Mouse (Mus musculus) forebrain, embryonic 14.5 days (tissue): ENCODE measurements around the gene Cybrd1. TPM values are rescaled to one million over a fixed set of nuclear protein-coding genes. Genes with fewer than 3 reads are reported as not detected.

Source experiments
- ATAC-seq: fragments of 200-750 bp; cut with Nextera tagmentation; 2 replicates; pipeline ENCODE4 v1.8.0; 2017; ENCODE audit warnings: mild to moderate bottlenecking, moderate library complexity
- DNase-seq: peaks from one replicate; pipeline ENCODE4 v3.0.0-alpha.2; 2015; ENCODE audit warnings: low spot score
- H3K27ac ChIP-seq: fragments of 300-500 bp; sonication (generic); 2 replicates; pipeline ENCODE4 v1.5.1; 2014; ENCODE audit warnings: low read depth, mild to moderate bottlenecking, control low read depth, low read length, moderate library complexity
- H3K27me3 ChIP-seq: fragments of 300-500 bp; sonication (generic); replicated peaks from 2 replicates; pipeline ENCODE4 v1.6.1; 2014; ENCODE audit warnings: low read length, control low read depth, mixed read lengths; ENCODE audit not compliant: control insufficient read depth, insufficient read depth
- H3K36me3 ChIP-seq: fragments of 300-500 bp; sonication (generic); 2 replicates; pipeline ENCODE4 v1.6.1; 2014; ENCODE audit warnings: low read length, control low read depth; ENCODE audit not compliant: control insufficient read depth, insufficient read depth
- H3K4me1 ChIP-seq: fragments of 300-500 bp; sonication (generic); 2 replicates; pipeline ENCODE4 v1.6.1; 2014; ENCODE audit warnings: antibody characterized with exemption, low read length, control low read depth; ENCODE audit not compliant: control insufficient read depth, insufficient read depth
- H3K4me2 ChIP-seq: fragments of 300-500 bp; sonication (generic); 2 replicates; pipeline ENCODE4 v1.6.1; 2014; ENCODE audit warnings: mild to moderate bottlenecking, control low read depth, low read length
- H3K4me3 ChIP-seq: fragments of 300-500 bp; sonication (generic); 2 replicates; pipeline ENCODE4 v1.5.1; 2014; ENCODE audit warnings: low read depth, low read length, control low read depth
- H3K9ac ChIP-seq: fragments of 300-500 bp; sonication (generic); 2 replicates; pipeline ENCODE4 v1.6.1; 2014; ENCODE audit warnings: mild to moderate bottlenecking, low read length, control low read depth, moderate library complexity
- H3K9me3 ChIP-seq: fragments of 300-500 bp; sonication (generic); replicated peaks from 2 replicates; pipeline ENCODE4 v1.6.1; 2016; ENCODE audit warnings: low read length, control low read depth, mixed read lengths; ENCODE audit not compliant: control insufficient read depth
- WGBS: fragments of 180-500 bp; shearing (Covaris S2); extraction: QIAGEN DNeasy Blood & Tissue Kit; methylation state at CpG from one replicate; pipeline ENCODE4 v1.1.7; 2014; 5-methylcytosine and 5-hydroxymethylcytosine counted together
- polyA plus RNA-seq: library from polyadenylated mRNA; unstranded; fragments of >200 nt; fragmentation: Nextera tagmentation; extraction: Ambion mirVana; gene quantifications from 2 replicates; pipeline ENCODE4 v1.2.1, GENCODE M21; 2014

The Cybrd1 gene
- polyA plus RNA-seq: 0.55 and 0.69 TPM in 2 replicates

DNA sequence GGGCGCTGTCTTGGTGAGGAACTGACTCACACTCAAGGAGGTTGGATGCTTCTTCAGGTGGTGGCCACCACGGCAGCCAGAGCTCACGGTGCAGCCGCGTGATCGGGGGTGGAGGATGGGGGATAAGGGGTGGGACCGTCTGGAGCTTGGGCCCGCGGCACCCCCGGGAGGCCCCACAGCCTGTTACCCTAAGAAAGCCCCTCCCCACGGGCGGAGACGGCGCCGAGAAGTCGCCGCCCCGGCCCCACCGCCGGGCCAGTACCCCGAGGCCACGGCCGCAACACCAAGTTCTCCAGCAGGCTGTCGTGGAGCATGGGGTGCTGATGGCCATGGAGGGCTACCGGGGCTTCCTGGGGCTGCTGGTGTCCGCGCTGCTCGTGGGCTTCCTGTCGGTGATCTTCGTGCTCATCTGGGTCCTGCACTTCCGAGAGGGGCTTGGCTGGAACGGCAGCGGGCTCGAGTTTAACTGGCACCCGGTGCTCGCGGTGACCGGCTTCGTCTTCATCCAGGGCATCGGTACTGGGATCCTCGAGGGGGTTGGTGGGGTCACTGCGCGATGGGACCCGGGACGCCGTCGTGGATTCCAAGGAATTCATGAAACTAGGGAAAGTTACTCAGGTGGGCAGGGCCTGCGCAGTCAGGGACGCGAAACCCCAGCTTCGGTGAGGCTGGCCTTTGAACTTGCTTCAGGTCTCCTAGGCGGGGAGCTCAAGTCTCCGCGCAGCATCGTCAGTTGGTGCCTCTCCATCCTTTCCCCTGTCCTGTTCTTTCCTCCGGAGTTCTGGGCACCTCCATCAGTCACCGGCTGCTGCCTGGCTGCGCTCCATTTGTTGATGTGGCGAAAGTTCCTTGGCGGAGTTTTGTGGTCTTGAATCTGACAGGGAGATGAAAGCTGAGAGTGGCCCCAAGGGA is at the start of gene Cybrd1:
Cybrd1 (plus strand) TSS at position 127 of the 912 bp plus-strand sequence.
- WGBS: 2% methylated on average over 56 of the region's 60 CpGs
- DNase-seq (peak; percentile 52), ATAC-seq (peak; percentile 29; the same call in 1 of the 2 replicates)
- no peaks in the 10 kb centered on the region for H3K9me3 ChIP-seq
- H3K4me2 ChIP-seq: peak within 1 kb of the TSS; percentile 82
- H3K27me3 ChIP-seq: peaks cover 7% of the 10 kb centered on the region; the same call in 1 of the 2 replicates
- peaks cover 12% of the 10 kb centered on the region for H3K4me1 ChIP-seq
- no peaks in the 10 kb centered on the region for H3K36me3 ChIP-seq
- H3K4me3 ChIP-seq: peak within 1 kb of the TSS; percentile 34
- H3K9ac ChIP-seq: peak within 1 kb of the TSS; percentile 52
- H3K27ac ChIP-seq: no peak within 1 kb of the TSS

DNA sequence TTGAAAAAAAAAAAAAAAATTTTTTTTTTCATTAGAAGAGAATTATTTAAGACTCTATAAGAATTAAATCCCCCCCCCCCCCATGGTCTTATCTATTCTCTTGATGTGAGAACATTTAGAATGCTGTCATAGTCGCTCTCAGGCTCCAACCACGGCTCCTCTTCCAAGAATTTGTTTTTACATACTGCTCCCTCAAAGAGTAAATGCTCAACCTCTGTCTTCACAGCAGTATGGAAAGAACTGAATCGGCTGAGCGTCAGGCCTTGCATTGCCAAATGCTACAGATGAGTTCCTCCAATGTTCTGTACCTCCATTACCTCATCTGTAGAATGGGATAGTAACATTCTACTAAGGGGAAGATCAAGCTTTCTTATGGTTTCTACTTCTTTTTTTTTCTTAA is 46.1 kb upstream of the Cybrd1 start:
- Histone ChIP-seq H3K4me2 (no peak overlapping the region), H3K9me3 (no peaks in the 10 kb centered on the region), H3K9ac (no peak overlapping the region), H3K36me3 (peaks cover 10% of the 10 kb centered on the region; the same call in 1 of the 2 replicates), H3K27ac (no peak overlapping the region), H3K4me3 (no peak overlapping the region), H3K27me3 (no peaks in the 10 kb centered on the region), H3K4me1 (no peaks in the 10 kb centered on the region)
- 97% methylated on average over 4 of the region's 4 CpGs for WGBS
- DNase-seq (no peak), ATAC-seq (no peak)

DNA sequence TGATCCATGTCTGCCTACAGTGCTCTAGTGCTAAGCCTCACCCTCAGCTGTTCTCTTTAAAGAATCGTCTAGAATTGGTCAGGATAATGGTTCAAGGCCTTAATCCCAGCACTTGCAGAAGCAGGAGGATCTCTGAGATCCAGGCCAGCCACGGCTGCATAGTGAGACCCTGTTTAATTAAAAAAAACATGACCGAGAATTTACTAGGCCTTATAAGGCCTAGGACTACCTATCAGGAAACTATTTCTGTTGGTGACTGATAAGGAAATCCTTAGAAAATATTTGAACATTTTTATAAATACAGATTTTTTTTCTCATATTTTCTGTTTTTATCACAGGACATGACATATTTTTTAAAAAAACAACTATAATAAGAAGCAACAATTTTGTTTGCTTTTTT is 44.4 kb upstream of the Cybrd1 start:
- Histone ChIP-seq H3K4me3 (no peak overlapping the region), H3K4me1 (no peaks in the 10 kb centered on the region), H3K36me3 (peaks cover 13% of the 10 kb centered on the region; the same call in 1 of the 2 replicates), H3K27me3 (no peaks in the 10 kb centered on the region), H3K9me3 (no peaks in the 10 kb centered on the region), H3K4me2 (no peak overlapping the region), H3K9ac (no peak overlapping the region), H3K27ac (no peak overlapping the region)
- no peak for ATAC-seq
- 84% methylated on average over 3 of the region's 3 CpGs for WGBS
- no peak for DNase-seq

DNA sequence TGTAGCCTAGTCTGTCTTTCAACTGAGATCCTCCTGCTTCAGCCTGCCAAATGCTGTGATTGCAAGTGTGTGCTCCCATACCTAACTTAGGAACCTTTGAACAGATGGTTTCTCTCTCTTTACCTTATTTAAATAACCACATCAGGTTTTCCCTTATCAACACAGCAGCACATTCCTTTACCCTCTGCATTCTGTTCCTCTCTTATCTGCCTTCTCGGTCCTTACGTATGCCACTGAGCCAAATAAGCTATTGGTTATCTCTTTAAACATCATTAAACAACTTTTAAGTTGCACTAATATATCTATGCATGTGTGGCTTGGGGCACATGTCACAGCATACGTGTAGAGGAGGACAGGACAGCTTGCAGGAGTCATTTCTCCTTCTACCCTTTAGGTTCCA is 43.9 kb upstream of the Cybrd1 start:
- Histone ChIP-seq H3K4me1 (no peaks in the 10 kb centered on the region), H3K27me3 (no peaks in the 10 kb centered on the region), H3K36me3 (peaks cover 14% of the 10 kb centered on the region; the same call in 1 of the 2 replicates), H3K4me2 (no peak overlapping the region), H3K27ac (no peak overlapping the region), H3K4me3 (no peak overlapping the region), H3K9me3 (no peaks in the 10 kb centered on the region), H3K9ac (no peak overlapping the region)
- no peak for ATAC-seq
- WGBS: 95% methylated on average over 3 of the region's 3 CpGs
- no peak for DNase-seq

DNA sequence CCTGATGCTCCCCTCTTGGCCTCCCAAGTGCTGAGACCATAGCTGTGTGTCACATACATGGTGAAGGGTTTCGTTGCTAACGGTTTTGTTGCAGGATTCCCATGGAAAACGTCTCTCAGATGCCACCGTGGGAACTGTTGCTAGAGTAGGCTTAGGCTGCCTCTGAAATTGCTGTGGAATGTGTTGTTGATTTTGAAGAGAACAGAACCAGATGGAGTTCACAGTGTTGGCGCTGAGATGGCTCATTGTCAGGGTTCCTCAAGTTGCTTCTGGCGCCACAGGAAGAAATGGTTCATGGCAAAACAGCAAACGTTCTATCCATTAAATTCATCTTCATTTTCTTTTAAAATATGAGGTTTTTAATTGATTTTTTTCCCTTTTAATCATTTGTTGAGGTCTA is 35.3 kb upstream of the Cybrd1 start:
- Histone ChIP-seq H3K27ac (no peak overlapping the region), H3K36me3 (peaks cover 28% of the 10 kb centered on the region), H3K4me3 (no peak overlapping the region), H3K4me1 (no peaks in the 10 kb centered on the region), H3K9ac (no peak overlapping the region), H3K9me3 (no peaks in the 10 kb centered on the region), H3K4me2 (no peak overlapping the region), H3K27me3 (no peaks in the 10 kb centered on the region)
- DNase-seq (no peak), ATAC-seq (no peak)
- WGBS: 92% methylated on average over 7 of the region's 7 CpGs

DNA sequence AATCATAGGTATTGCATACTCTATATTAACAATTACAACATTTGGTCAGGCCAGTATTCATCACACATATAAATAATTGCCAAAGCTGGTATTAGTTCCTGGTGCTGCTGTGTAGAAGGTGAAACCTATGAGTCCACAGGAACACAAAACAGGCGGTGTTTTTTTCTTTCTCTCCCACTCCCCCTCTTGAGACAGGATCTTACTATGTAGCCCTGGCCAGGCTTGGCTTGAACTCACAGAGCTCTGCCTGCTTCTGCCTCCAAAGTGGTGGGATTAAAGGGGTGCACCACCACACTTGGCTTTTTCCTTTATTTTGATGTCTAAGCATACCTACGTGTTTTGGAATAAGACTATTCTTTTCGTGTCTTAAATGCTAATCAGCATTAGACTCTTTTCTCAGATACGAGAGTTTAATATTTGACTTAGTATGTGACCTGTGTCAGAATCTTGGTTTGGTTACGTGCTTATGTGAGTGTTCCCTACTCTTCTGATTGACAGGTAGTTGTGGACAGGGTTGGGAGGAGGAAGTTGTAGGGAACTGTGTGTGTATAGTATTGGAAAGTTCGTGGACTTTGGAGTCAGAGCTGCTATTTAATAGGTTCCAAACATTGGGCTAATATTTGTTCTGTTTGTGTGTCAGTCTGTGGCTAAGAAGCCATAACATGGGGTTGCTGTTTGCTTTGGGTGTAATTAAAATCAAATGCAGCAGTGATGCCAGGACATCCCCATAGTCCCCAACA is 34.1 kb upstream of the Cybrd1 start:
- DNase-seq: no peak
- 93% methylated on average over 6 of the region's 6 CpGs for WGBS
- H3K4me2 ChIP-seq: no peak overlapping the region
- H3K9me3 ChIP-seq: no peaks in the 10 kb centered on the region
- no peaks in the 10 kb centered on the region for H3K4me1 ChIP-seq
- no peak overlapping the region for H3K27ac ChIP-seq
- no peak overlapping the region for H3K9ac ChIP-seq
- no peaks in the 10 kb centered on the region for H3K27me3 ChIP-seq
- ATAC-seq: no peak
- H3K4me3 ChIP-seq: no peak overlapping the region
- H3K36me3 ChIP-seq: peaks cover 32% of the 10 kb centered on the region

DNA sequence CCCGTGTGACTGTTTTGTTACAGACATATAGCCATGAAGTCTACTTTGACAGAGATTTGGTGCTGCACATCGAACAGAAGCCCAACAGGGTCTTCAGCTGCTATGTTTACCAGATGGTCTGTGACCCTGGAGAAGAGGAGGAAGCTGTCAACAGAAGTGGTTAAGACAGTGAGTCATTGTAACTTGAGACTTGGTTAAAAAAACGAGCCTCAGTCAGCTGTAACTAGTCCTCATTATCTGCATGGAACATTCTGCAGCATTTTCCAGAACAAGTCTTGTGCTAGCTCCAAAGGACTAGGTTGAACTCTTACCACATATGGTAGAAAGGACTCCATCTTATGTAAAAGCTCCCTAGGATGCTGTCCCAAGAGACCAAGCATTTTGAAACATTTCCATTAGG is 28.0 kb upstream of the Cybrd1 start:
- ATAC-seq (no peak), DNase-seq (no peak)
- no peaks in the 10 kb centered on the region for H3K4me1 ChIP-seq
- H3K36me3 ChIP-seq: peaks cover 38% of the 10 kb centered on the region
- no peaks in the 10 kb centered on the region for H3K27me3 ChIP-seq
- no peak overlapping the region for H3K4me2 ChIP-seq
- no peak overlapping the region for H3K27ac ChIP-seq
- 91% methylated on average over 3 of the region's 3 CpGs for WGBS
- H3K9me3 ChIP-seq: no peaks in the 10 kb centered on the region
- no peak overlapping the region for H3K9ac ChIP-seq
- H3K4me3 ChIP-seq: no peak overlapping the region

DNA sequence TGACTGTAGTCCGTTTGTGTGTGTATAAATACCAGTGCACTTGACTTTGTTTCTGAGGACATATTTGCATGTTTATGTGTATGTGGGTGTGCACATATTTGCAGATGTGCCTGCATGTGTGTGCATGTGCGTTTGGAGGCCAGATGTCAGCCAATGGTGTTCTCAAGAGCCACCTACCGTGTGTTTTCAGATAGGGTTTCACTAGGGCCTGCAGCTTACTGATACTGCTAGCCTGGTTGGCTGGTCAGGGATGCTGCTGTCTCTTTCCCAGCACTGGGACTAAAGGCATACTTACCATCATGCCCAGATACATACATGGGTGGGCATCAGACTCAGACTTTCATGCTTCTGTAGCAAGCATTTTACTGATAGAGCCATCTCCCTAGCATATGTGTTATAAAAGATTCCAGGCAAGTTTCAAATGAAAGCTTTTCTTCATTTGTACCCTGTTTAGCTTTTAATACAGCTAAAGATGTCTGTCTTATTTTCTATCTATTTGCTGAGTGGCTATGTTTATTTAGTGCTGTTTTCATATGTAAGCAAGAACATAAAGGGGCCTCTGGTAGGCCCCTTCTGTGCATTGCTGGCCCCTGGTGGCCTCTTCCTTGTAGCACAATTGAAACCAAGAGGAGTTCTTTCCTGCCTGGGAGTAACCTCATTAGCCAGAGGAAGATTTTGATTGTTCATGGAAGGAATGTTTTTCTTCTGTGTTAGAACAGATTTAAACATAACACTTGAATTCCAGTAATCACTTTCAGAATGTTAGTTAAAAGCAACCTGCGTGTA is 26.9 kb upstream of the Cybrd1 start:
- H3K4me2 ChIP-seq: no peak overlapping the region
- H3K27ac ChIP-seq: no peak overlapping the region
- no peaks in the 10 kb centered on the region for H3K9me3 ChIP-seq
- H3K4me3 ChIP-seq: no peak overlapping the region
- 89% methylated on average over 4 of the region's 4 CpGs for WGBS
- H3K36me3 ChIP-seq: peaks cover 34% of the 10 kb centered on the region
- no peaks in the 10 kb centered on the region for H3K27me3 ChIP-seq
- ATAC-seq: no peak
- no peak overlapping the region for H3K9ac ChIP-seq
- peak; percentile 16 for DNase-seq
- no peaks in the 10 kb centered on the region for H3K4me1 ChIP-seq
